Mouse (Mus musculus) CH12.LX (cell line): ENCODE measurements around the gene Gm20538. TPM values are rescaled to one million over a fixed set of nuclear protein-coding genes. Genes with fewer than 3 reads are reported as not detected.
A peak's percentile ranks its signal among the peaks of the same experiment; 100 is the strongest.

ENCODE experiments used
- DNase-seq: peaks from one replicate; pipeline ENCODE4 v3.0.0-alpha.2; 2013; ENCODE audit errors: extremely low read depth
- H3K27ac ChIP-seq: 2 replicates; pipeline ENCODE4 v1.5.1; 2012; ENCODE audit warnings: low read depth, mild to moderate bottlenecking, control low read depth, moderate library complexity; ENCODE audit not compliant: insufficient read depth
- H3K27me3 ChIP-seq: replicated peaks from 2 replicates; pipeline ENCODE3; 2012; ENCODE audit warnings: inconsistent platforms
- H3K36me3 ChIP-seq, 2 experiments: replicated peaks in 1 of 2; 2 replicates each; pipeline versions ENCODE3 to v1.6.1; 2012; ENCODE audit warnings: inconsistent platforms in 1 of 2, low read length in 1 of 2, mild to moderate bottlenecking in 1 of 2, mixed read lengths in 1 of 2, moderate library complexity in 1 of 2; ENCODE audit not compliant: control insufficient read depth in 1 of 2, insufficient read depth in 1 of 2
- H3K4me1 ChIP-seq, 2 experiments: 2 replicates each; pipeline ENCODE4 v1.6.1; 2012; ENCODE audit warnings: inconsistent platforms in 1 of 2, moderate library complexity in 1 of 2; ENCODE audit not compliant: insufficient read depth in 2 of 2, control insufficient read depth in 1 of 2
- H3K4me2 ChIP-seq: 2 replicates; pipeline ENCODE4 v1.6.1; 2012; ENCODE audit warnings: low read depth, mild to moderate bottlenecking, control low read depth; ENCODE audit not compliant: poor library complexity, insufficient read depth, severe bottlenecking
- H3K4me3 ChIP-seq, 3 experiments: fragments of 150-350 bp in 1 of 3; sonication (generic) in 1 of 3; replicated peaks in 1 of 3; 2 replicates each; pipeline versions ENCODE3 to v1.5.1; 2011 to 2012; ENCODE audit warnings: low read depth in 2 of 3, low read length in 2 of 3, mild to moderate bottlenecking in 2 of 3, moderate library complexity in 2 of 3, control low read depth in 1 of 3, improper control_type of control experiment in 1 of 3, inconsistent platforms in 1 of 3, mixed read lengths in 1 of 3; ENCODE audit not compliant: poor library complexity in 1 of 3
- H3K79me2 ChIP-seq: replicated peaks from 2 replicates; pipeline ENCODE4 v1.6.1; 2012; ENCODE audit warnings: mild to moderate bottlenecking, moderate library complexity; ENCODE audit not compliant: control insufficient read depth, poor library complexity, insufficient read depth, severe bottlenecking; ENCODE audit errors: extremely low read depth
- H3K9ac ChIP-seq: 2 replicates; pipeline ENCODE4 v1.6.1; 2012; ENCODE audit warnings: low read depth, mild to moderate bottlenecking, control low read depth, moderate library complexity; ENCODE audit not compliant: insufficient read depth
- H3K9me3 ChIP-seq: replicated peaks from 2 replicates; pipeline ENCODE3; 2012; ENCODE audit warnings: low read length, inconsistent platforms, mixed read lengths
- BHLHE40 ChIP-seq: IDR thresholded peaks from 2 replicates; pipeline ENCODE4 v1.6.1; 2011; ENCODE audit warnings: mild to moderate bottlenecking, low read depth, low read length, improper control_type of control experiment
- CHD1 ChIP-seq: IDR thresholded peaks from 2 replicates; pipeline ENCODE4 v1.6.1; 2012; ENCODE audit warnings: low read depth, low read length, improper control_type of control experiment, inconsistent platforms
- CHD2 ChIP-seq: IDR thresholded peaks from 2 replicates; pipeline ENCODE4 v1.6.1; 2011; ENCODE audit warnings: low read length, improper control_type of control experiment
- CTCF ChIP-seq, 2 experiments: IDR thresholded peaks in 1 of 2; conservative IDR thresholded peaks in 1 of 2; 2 replicates each; pipeline ENCODE4 v1.5.1; 2011 to 2012; ENCODE audit warnings: low read depth in 2 of 2, low read length in 2 of 2, improper control_type of control experiment in 1 of 2, inconsistent platforms in 1 of 2, mild to moderate bottlenecking in 1 of 2, moderate library complexity in 1 of 2
- E2F4 ChIP-seq: IDR thresholded peaks from 2 replicates; pipeline ENCODE4 v1.6.1; 2011; ENCODE audit warnings: low read depth, low read length, improper control_type of control experiment; ENCODE audit not compliant: insufficient replicate concordance
- ETS1 ChIP-seq: conservative IDR thresholded peaks from 2 replicates; pipeline ENCODE4 v1.6.1; 2012; ENCODE audit warnings: low read depth, mild to moderate bottlenecking, inconsistent platforms, low read length, improper control_type of control experiment, moderate library complexity
- GABPA ChIP-seq: IDR thresholded peaks from 2 replicates; pipeline ENCODE4 v1.6.1; 2012; ENCODE audit warnings: low read depth, low read length, improper control_type of control experiment, inconsistent platforms; ENCODE audit not compliant: insufficient replicate concordance
- IRF4 ChIP-seq: IDR thresholded peaks from 2 replicates; pipeline ENCODE4 v1.6.1; 2014; ENCODE audit warnings: low read depth, mild to moderate bottlenecking, inconsistent platforms, low read length, improper control_type of control experiment
- KAT2A ChIP-seq: IDR thresholded peaks from 2 replicates; pipeline ENCODE4 v1.6.1; 2012; ENCODE audit warnings: low read length, improper control_type of control experiment, inconsistent platforms; ENCODE audit not compliant: insufficient replicate concordance
- MAFK ChIP-seq: IDR thresholded peaks from 2 replicates; pipeline ENCODE4 v1.6.1; 2011; ENCODE audit warnings: low read length, improper control_type of control experiment; ENCODE audit not compliant: insufficient replicate concordance
- MEF2A ChIP-seq: IDR thresholded peaks from 2 replicates; pipeline ENCODE4 v1.6.1; 2014; ENCODE audit warnings: low read depth, mild to moderate bottlenecking, inconsistent platforms, low read length, improper control_type of control experiment, borderline replicate concordance
- NELFE ChIP-seq: IDR thresholded peaks from 2 replicates; pipeline ENCODE4 v1.6.1; 2011; ENCODE audit warnings: low read depth, low read length, improper control_type of control experiment
- NRF1 ChIP-seq: IDR thresholded peaks from 2 replicates; pipeline ENCODE4 v1.6.1; 2014; ENCODE audit warnings: low read depth, mild to moderate bottlenecking, inconsistent platforms, low read length, improper control_type of control experiment, moderate library complexity
- RAD21 ChIP-seq: IDR thresholded peaks from 2 replicates; pipeline ENCODE4 v1.6.1; 2011; ENCODE audit warnings: low read depth, mild to moderate bottlenecking, low read length, improper control_type of control experiment, moderate library complexity
- RCOR1 ChIP-seq: conservative IDR thresholded peaks from 2 replicates; pipeline ENCODE4 v1.6.1; 2012; ENCODE audit warnings: low read depth, mild to moderate bottlenecking, inconsistent platforms, low read length, improper control_type of control experiment
- SIN3A ChIP-seq: IDR thresholded peaks from 2 replicates; pipeline ENCODE4 v1.6.1; 2012; ENCODE audit warnings: low read length, improper control_type of control experiment, inconsistent platforms
- TCF12 ChIP-seq: IDR thresholded peaks from 2 replicates; pipeline ENCODE4 v1.6.1; 2014; ENCODE audit warnings: low read depth, mild to moderate bottlenecking, inconsistent platforms, low read length, improper control_type of control experiment
- UBTF ChIP-seq: IDR thresholded peaks from 2 replicates; pipeline ENCODE4 v1.6.1; 2012; ENCODE audit warnings: low read depth, mild to moderate bottlenecking, inconsistent platforms, low read length, improper control_type of control experiment, moderate library complexity
- ZC3H11A ChIP-seq: IDR thresholded peaks from 2 replicates; pipeline ENCODE4 v1.6.1; 2012; ENCODE audit warnings: low read depth, mild to moderate bottlenecking, inconsistent platforms, low read length, improper control_type of control experiment
- ZMIZ1 ChIP-seq: IDR thresholded peaks from 2 replicates; pipeline ENCODE4 v1.6.1; 2012; ENCODE audit warnings: low read depth, mild to moderate bottlenecking, inconsistent platforms, low read length, improper control_type of control experiment
- ZNF384 ChIP-seq: IDR thresholded peaks from 2 replicates; pipeline ENCODE4 v1.6.1; 2012; ENCODE audit warnings: low read depth, low read length, improper control_type of control experiment, inconsistent platforms
- dilution Hi-C: fragments of 300-500 bp; cut with MboI; formaldehyde crosslinking; loops from 2 replicates; pipeline ENCODE4 v1.14.3; 2020; ENCODE audit warnings: low sequenced_read_pairs; ENCODE audit not compliant: extremely low pct_unique_long_range_greater_than_20kb, extremely low pct_ligation_motif_present
- in situ Hi-C: fragments of 300-500 bp; cut with MboI; formaldehyde crosslinking; loops from 3 replicates; pipeline ENCODE4 v1.14.3; 2019; ENCODE audit warnings: low sequenced_read_pairs, low pct_ligation_motif_present, low pct_unique_long_range_greater_than_20kb, mixed read lengths
- polyA plus RNA-seq: library from polyadenylated mRNA; unstranded; fragments of >175 nt; gene quantifications from 2 replicates; pipeline ENCODE4 v1.2.1, GENCODE M21; 2012; ENCODE audit warnings: low read depth; ENCODE audit not compliant: insufficient read length
- total RNA-seq, 2 experiments: library from RNA; depleted of rRNA; stranded (reverse); fragments of 300-350 nt in 1 of 2; fragments of >200 nt in 1 of 2; gene quantifications; 2 replicates each; pipeline ENCODE4 v1.2.3; 2012 to 2014

The Gm20538 gene
- total and polyA plus RNA-seq, 3 experiments, result 1.7 TPM; not detected in 2

DNA sequence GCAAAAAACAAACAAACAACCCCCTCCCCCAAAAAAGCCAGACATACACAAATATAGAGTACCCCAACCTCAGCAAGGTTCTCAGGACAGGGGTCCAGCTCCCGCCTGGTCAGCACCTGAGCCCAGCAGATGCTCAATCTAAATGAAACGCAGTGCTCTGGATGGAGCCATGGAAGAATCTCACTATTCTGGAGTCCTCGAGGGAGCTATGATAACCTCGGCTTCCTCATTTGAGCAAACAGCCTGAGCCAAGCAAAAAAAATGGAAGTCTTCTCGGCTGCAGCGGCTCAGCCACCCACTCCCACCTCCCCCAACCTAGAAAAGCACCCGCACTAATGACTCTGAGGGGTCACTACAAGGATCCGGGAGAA, 1.8 kb upstream of the Gm20538 start:
- Histone ChIP-seq H3K36me3 (peaks cover 35 to 42% of the 10 kb centered on the region in 2 experiments), H3K79me2 (peaks cover 13% of the 10 kb centered on the region), H3K27me3 (peaks cover 3% of the 10 kb centered on the region), H3K4me1 (peaks cover 0 to 17% of the 10 kb centered on the region in 2 experiments; a peak in 2 of 4 replicates), H3K9me3 (no peaks in the 10 kb centered on the region), H3K4me3 (peak overlapping the region; percentile 94 to 99 (median 99)), H3K27ac (peak overlapping the region; percentile 43; the same call in 1 of the 2 replicates), H3K4me2 (peak overlapping the region; percentile 95), H3K9ac (peak overlapping the region; percentile 74)
- TF ChIP-seq CHD1 (no peak), ZC3H11A (no peak), NELFE (no peak), CTCF (conservative IDR thresholded peaks at IDR 0.05 in 1 of 2, IDR thresholded peaks at IDR 0.05 in 1 of 2; ENCODE audit: low read depth in 2 of 2, low read length in 2 of 2) (no peak)
- dilution Hi-C loops (no loop called here), in situ Hi-C loops (loop anchor here (10.0 kb wide), 1 partner anchor 180 kb away; no protein-coding TSS in a partner anchor)
- DNase-seq, result peak; percentile 14

GRCm38 (mm10) chr19:44553286-44553685, 655 bp upstream of the Gm20538 start:
- no peaks in the 10 kb centered on the region for H3K27me3 ChIP-seq
- dilution Hi-C loops, result no loop called here
- in situ Hi-C loops, result loop anchor here (10.0 kb wide), 1 partner anchor 178 kb away; no protein-coding TSS in a partner anchor

DNA sequence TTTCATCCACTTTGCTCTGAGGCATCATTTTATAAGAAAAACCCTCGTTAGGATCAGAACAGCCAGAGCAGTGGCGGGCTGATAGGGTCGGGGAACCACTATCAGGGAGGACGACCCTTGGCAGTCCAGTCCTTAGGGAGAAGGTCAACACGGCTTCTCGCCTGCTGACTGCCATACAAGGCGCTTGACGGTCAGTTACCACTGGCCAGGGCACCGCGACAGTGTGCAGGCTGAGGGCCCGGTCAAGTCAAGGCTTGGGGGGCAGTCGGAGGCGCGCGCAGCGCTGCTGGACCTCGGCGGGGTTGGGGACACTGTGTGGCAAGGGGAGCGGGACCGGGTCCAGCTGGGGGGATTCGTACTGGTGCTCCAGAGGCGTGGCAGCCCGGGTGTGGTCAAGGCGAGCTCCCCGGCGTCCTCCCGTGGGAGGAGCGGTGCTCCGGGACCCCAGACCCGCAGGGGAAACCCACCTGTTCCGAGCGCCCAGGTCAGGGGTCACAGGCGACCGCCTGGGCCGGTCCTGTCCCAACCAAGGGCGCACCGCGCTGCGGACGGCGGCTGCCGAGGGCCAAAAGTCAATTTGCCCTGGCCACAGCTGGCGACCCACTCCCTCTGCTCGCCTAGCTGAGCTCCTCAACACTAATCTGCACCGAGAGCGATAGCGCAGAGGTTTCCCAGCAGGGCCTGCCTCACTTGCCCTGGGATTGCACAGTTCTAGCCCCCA, 7.2 kb downstream of the Gm20538 start, which contains the start of gene Sec31b:
TSS of gene Sec31b (minus strand) at position 544 of the 721 bp plus-strand sequence.
- DNase-seq, result no peak
- H3K9ac ChIP-seq, result no peak within 1 kb of the TSS
- no peak for TF ChIP-seq RCOR1
- no peak for TF ChIP-seq E2F4
- TF ChIP-seq SIN3A, result no peak
- TF ChIP-seq KAT2A, result no peak
- no peak for TF ChIP-seq CHD2
- TF ChIP-seq BHLHE40, result no peak
- TF ChIP-seq ZNF384, result no peak
- no peak for TF ChIP-seq ZMIZ1
- TF ChIP-seq MEF2A, result no peak
- no peak for TF ChIP-seq ZC3H11A
- no peak for TF ChIP-seq TCF12
- TF ChIP-seq GABPA, result no peak
- no peak for TF ChIP-seq UBTF
- no peak for TF ChIP-seq NRF1
- TF ChIP-seq IRF4, result no peak
- no peak for TF ChIP-seq RAD21
- no peak for TF ChIP-seq CTCF (conservative IDR thresholded peaks at IDR 0.05 in 1 of 2, IDR thresholded peaks at IDR 0.05 in 1 of 2; ENCODE audit: low read depth in 2 of 2, low read length in 2 of 2)
- dilution Hi-C loops, result no loop called here
- H3K4me2 ChIP-seq, result no peak within 1 kb of the TSS
- peaks cover 3% of the 10 kb centered on the region for H3K9me3 ChIP-seq
- H3K4me1 ChIP-seq, result no peaks in the 10 kb centered on the region
- no peak within 1 kb of the TSS for H3K27ac ChIP-seq
- no peaks in the 10 kb centered on the region for H3K79me2 ChIP-seq
- peaks cover 18 to 37% of the 10 kb centered on the region in 2 experiments for H3K36me3 ChIP-seq
- no peaks in the 10 kb centered on the region for H3K27me3 ChIP-seq
- no peak within 1 kb of the TSS for H3K4me3 ChIP-seq
- in situ Hi-C loops, result no loop called here

More at GRCm38 (mm10) chr19:44553286-44553685, 655 bp upstream of the Gm20538 start:
- Histone ChIP-seq H3K4me3 (no peak overlapping the region), H3K4me2 (no peak overlapping the region), H3K79me2 (peaks cover 13% of the 10 kb centered on the region), H3K9ac (no peak overlapping the region), H3K27ac (no peak overlapping the region), H3K9me3 (no peaks in the 10 kb centered on the region), H3K36me3 (peaks cover 42 to 53% of the 10 kb centered on the region in 2 experiments), H3K4me1 (peaks cover 0 to 17% of the 10 kb centered on the region in 2 experiments; a peak in 2 of 4 replicates)
- DNase-seq, result no peak
- no peak for TF ChIP-seq MAFK
- no peak for TF ChIP-seq RCOR1
- no peak for TF ChIP-seq ETS1
- no peak for TF ChIP-seq CTCF (conservative IDR thresholded peaks at IDR 0.05 in 1 of 2, IDR thresholded peaks at IDR 0.05 in 1 of 2; ENCODE audit: low read depth in 2 of 2, low read length in 2 of 2)
